Mouse (Mus musculus): ENCODE results near the gene Dppa2.

DNA sequence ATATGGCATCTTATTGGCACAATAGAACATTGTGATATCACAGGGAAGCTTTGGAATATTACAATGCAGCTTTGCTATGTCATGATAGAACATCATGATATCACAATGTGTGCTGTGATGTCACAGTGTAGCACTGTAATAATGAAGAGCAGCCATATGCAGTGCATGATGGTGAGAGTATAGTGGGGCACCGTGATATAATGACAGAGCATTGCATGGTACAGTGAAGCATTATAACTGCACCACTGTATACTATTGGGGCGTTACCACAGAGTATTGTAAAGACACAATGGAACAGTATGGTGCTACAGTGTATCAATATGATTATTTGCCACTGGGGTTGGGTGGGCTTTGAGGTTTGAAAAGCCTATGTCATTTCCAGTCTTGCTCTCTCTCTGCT lies 40.5 kb downstream of the Dppa2 start:
- TF ChIP-seq CTCF (IDR thresholded peaks at IDR 0.05; ENCODE audit: control insufficient read depth, insufficient read depth, insufficient read length) (no peak), USF1 (IDR thresholded peaks at IDR 0.05; ENCODE audit: low read depth) (no peak)

Measured in C2C12 (cell line).